Mouse (Mus musculus): Measurements from ENCODE around the gene Pqlc2. TPM values are rescaled to one million over a fixed set of nuclear protein-coding genes. Genes with fewer than 3 reads are reported as not detected.

Gene Pqlc2
- total RNA-seq, 2 experiments from 2014 or later = 6.0 to 6.4 TPM

- intact Hi-C loops (cut with DNase I; ENCODE audit: low total_unique reads) = no loop called here
- DNase-seq = no peak
Measured at GRCm38 (mm10) chr4:139310899-139311701, 592 bp upstream of the Pqlc2 start.

GRCm38 (mm10) chr4:139309651-139310050 is 857 bp downstream of the Pqlc2 start:
- intact Hi-C loops (cut with DNase I; ENCODE audit: low total_unique reads) = no loop called here

DNA sequence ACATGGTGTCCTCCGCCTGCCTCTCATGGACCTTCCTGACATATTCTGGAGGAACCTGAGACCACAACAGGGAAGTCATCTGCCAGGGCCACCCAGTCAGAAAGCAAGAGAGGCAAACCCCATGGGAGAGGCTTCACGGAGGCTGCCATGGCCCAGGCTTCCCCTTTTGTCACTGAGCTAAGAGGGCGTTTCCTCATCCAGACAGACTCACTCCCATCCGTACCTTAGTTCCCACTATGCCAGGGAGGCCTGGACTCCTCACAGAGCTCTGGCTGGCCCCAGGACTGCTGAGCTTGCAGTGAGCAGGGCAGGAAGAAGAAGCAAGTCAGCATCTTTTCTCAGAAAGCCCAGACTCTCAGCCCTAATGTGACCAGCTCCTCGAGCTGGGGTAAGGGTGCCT is 2.6 kb downstream of the Pqlc2 start:
- no peak for DNase-seq
- intact Hi-C loops (cut with DNase I; ENCODE audit: low total_unique reads) = no loop called here

More at GRCm38 (mm10) chr4:139309651-139310050, 857 bp downstream of the Pqlc2 start:
- no peak for DNase-seq

- no peak for DNase-seq
- intact Hi-C loops (cut with DNase I; ENCODE audit: low total_unique reads) = no loop called here
Measured at GRCm38 (mm10) chr4:139305521-139305920, 5.0 kb downstream of the Pqlc2 start.

GRCm38 (mm10) chr4:139302241-139302640 is 8.3 kb downstream of the Pqlc2 start:
- DNase-seq = no peak
- intact Hi-C loops (cut with DNase I; ENCODE audit: low total_unique reads) = no loop called here

DNA sequence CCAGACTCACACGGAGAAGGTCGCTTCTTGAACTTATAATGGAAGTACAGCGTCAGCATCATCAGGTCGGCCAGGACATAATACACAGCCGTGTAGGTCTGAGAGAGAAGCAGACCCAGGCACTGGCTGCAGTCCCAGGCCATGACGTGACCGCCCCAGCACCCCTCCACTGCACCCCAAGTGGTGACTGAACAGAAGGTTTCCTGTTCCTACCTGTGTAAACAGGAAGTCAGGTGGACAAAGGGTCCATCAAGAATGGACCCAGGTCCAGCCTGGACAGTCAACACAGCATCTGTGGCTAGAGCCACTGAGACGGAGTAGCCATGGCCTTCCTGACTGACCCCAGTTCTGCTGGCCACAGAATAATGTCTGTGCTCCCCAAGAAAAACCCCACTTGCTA is 8.7 kb downstream of the Pqlc2 start:
- DNase-seq = no peak
- intact Hi-C loops (cut with DNase I; ENCODE audit: low total_unique reads) = no loop called here

DNA sequence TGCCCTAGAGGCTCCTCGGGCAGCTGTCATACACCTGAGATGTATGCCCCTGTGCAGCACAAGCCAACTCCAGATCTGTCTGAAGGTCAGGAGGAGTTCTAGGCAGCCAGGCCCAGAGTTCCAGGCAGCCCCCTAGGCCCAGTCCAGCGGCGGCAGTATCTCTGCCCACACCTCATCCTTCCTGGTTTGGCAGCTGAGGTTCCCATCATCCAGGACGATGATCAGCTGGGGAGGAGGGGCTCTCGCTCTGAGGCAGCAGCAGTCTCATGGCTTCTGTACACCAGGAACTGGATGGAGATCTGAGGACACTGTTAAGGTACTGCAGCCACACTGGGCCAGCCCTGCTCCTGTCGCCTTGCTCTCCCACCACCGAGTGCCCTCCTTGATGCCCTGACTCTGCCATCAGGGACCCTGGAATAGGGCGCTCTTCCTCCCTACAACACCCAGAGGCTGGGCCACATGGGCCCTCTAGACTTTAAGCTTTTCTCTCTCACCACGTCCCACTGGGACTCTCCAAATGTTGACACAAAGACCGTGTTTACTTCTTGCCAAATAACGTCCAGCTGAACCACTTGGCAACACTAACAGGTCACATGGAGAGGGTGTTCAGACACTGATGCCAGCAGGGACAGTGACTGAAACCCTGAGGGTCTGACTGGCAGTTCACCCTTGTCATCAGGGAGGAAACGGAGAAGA is 11.7 kb downstream of the Pqlc2 start:
- intact Hi-C loops (cut with DNase I; ENCODE audit: low total_unique reads) = no loop called here

DNA sequence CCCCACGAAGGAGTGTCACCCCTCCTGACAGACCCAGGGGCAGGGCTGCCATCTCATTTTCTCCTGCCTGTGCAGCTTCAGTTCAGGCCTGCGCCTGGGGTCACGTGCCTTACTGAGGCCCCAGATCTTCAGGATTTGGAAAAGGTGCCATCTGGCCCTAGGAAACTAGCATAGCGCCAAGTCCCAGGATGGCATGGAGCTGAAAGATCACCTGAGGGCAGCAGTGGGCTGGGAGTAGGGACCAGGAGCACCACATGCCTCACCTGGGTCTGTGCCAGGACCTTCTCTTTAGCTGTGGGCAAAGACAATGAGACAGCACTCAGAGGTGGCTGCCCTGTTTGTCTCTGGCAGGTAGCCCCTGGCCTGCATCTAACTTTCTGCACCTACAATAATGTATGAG is 12.9 kb downstream of the Pqlc2 start:
- DNase-seq = peak; percentile 61
- intact Hi-C loops (cut with DNase I; ENCODE audit: low total_unique reads) = no loop called here

More for the DNA sequence above, 11.7 kb downstream of the Pqlc2 start:
- peak; percentile 3 for DNase-seq

- DNase-seq = no peak
- intact Hi-C loops (cut with DNase I; ENCODE audit: low total_unique reads) = no loop called here
Measured at GRCm38 (mm10) chr4:139292038-139292437, 18.5 kb downstream of the Pqlc2 start.

DNA sequence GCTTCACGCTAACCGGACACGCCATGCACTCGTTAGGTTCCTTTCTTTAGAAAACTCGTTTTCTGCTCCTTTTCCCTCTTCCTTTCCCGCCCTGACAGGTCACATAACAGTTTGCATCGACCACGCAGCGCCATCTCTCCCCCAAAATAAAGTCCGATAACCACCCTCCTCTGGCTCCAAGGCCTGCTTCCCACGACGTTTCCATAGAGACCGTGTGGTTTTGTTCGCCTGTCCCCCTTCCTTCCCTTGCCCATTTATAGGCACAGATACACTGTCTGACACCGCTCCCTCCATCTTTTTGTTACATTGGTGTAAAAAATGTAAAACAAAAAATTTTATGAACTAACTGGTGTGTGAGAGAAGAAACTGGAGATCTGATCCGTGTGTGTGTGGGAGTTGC is 19.4 kb downstream of the Pqlc2 start:
- intact Hi-C loops (cut with DNase I; ENCODE audit: low total_unique reads) = no loop called here
- no peak for DNase-seq

GRCm38 (mm10) chr4:139289017-139289416 is 21.5 kb downstream of the Pqlc2 start:
- intact Hi-C loops (cut with DNase I; ENCODE audit: low total_unique reads) = no loop called here

GRCm38 (mm10) chr4:139287122-139287863 is 23.2 kb downstream of the Pqlc2 start:
- intact Hi-C loops (cut with DNase I; ENCODE audit: low total_unique reads) = no loop called here

More at GRCm38 (mm10) chr4:139289017-139289416, 21.5 kb downstream of the Pqlc2 start:
- peak; percentile 69 for DNase-seq

GRCm38 (mm10) chr4:139286234-139286633 is 24.3 kb downstream of the Pqlc2 start:
- DNase-seq = peak; percentile 52
- intact Hi-C loops (cut with DNase I; ENCODE audit: low total_unique reads) = no loop called here

More at GRCm38 (mm10) chr4:139287122-139287863, 23.2 kb downstream of the Pqlc2 start:
- DNase-seq = peak; percentile 83

DNA sequence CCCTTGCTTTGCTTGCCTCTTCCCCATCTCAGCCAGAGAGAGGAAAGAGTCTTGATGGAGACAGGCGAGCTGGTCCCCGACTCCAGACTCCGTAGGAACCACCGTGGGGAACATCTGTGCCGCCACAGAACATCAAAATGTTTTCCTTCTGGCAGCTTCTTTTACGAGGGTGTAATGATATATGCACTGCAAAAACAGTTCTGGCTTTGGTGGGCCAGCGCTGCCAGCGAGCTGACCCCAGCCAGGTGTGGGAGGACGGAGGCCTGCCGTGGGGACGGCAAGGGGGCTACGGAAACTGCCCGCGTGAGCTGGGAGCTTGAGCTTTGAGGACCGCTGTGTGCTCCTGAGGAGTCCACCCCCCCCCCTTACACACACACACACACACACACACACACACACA is 25.6 kb downstream of the Pqlc2 start:
- intact Hi-C loops (cut with DNase I; ENCODE audit: low total_unique reads) = no loop called here
- no peak for DNase-seq

DNA sequence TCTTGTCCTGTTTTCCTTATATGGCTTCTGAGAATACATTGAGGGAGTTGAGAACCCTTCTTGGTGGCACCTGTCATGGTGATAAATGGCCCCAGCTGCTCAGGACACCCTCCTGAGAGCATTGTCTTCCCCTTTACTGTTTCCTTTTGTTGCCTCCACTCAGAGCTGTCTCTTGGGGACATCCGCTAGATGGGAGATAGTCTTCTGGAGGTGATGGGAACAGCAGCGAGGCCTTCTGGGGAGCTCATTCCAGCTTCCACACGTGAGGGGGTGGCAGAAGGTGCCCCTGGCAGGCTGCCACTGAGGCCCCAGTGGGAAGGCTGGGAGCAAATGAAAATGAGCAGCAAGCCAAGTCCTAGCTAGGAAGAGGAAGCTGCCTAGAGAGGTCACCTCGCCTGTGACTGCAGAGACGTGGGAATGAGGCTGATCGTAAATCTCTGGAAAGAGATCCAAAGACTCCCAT is 27.5 kb downstream of the Pqlc2 start:
- DNase-seq = no peak
- intact Hi-C loops (cut with DNase I; ENCODE audit: low total_unique reads) = no loop called here

DNA sequence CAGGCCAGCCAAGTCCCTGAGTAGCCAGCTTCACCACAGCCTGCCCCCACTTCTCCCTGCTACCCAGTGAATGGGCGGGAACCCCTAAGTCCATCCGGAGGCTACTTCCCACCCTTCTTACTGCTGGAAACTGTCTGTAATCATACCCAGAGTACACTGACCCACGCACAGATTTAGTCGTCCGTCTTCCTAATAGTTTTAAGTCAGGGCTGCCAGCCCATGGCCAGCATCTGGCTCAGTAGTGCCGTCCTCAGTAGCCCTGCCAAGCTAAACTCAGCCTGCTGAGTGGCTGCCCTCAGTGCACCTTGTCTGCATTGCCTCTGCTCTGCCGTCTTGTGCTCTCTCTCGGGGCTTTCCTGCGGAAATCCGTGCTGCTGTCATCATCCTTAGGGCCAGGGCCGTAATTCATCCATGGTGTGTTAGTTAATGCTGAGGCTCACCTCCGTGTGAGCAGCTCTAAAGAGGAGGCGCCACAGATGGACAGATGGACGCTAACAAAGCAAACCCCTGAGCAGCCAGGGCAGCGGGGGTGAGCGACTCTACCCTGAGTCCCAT is 28.6 kb downstream of the Pqlc2 start:
- intact Hi-C loops (cut with DNase I; ENCODE audit: low total_unique reads) = no loop called here
- no peak for DNase-seq

DNA sequence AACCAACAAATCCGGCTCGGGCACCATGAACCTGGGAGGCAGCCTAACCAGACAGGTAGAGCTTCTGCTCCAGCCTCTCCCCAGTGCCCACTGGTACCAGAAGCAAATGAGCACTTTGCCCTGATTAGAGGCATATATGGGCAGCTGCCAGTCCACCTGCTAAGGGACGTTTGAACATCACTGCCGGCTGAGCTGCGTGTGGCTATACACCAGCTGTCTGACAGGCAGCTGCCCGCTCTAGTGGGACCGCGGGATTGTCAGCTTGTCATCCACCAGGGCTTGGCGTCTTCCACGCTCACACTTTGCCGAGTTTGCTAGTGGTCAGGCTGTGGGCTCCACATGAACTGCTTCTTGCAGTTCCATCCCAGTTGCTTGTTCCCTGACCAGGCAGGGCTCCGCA is 30.0 kb downstream of the Pqlc2 start:
- intact Hi-C loops (cut with DNase I; ENCODE audit: low total_unique reads) = no loop called here
- no peak for DNase-seq

DNA sequence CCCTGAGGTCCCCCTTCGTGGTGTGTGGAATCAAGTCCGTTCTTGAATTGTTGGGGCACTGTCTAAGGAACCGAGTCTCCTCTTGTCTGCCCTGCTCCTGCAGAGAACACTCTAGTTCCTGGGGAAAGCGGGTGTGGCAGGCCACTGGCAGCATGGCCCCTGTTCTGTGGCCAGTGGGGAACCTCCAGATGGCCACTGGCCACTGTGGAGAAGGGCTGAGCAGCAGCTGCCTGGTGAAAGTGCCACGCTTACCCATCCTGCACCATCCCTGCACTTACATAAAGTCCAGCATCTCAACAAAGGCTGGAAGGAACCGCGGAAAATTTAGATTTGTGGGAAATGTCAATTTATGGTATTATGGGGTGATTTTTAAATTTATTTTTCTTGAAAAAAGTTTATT is 34.1 kb downstream of the Pqlc2 start:
- no peak for DNase-seq
- intact Hi-C loops (cut with DNase I; ENCODE audit: low total_unique reads) = no loop called here

DNA sequence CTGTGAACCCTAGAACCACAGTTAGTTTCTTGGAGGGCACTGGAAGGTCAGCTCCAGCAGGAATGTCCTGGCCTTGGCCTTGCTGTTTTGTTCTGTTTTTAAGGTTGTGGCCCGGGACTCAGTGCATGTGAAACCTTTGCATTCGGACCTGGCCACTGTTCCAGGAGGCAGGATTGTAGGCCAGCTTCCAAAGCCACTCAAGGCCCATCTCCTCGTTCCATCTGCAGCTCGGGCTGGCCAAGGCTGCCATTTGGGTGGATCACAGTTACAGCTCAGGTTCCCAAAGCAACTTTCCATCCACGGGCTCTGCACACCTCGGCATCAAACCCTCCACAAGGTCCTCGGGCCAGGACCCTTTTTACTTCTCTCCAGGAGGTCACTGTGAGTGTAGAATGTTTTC is 35.9 kb downstream of the Pqlc2 start:
- intact Hi-C loops (cut with DNase I; ENCODE audit: low total_unique reads) = no loop called here
- DNase-seq = no peak
